ENCODE assay signal across 9 mouse cellular contexts in genomic region chr13:24641491-24642430, GRCm38 (mm10). TPM values are rescaled to one million over a fixed set of nuclear protein-coding genes. Genes with fewer than 3 reads are reported as not detected.
DNase-seq lines count a peak whose midpoint lies in the region; ATAC-seq lines count a peak whose summit lies in the region.
"Had no signal": no experiment of that assay in that cellular context is flagged by ENCODE, and none has a peak within 500 bp of the region (broad histone marks: within the 10 kb centered on the region; RNA-seq: fewer than 3 reads in every experiment).

No protein-coding gene starts in this region.

- DNase-seq in A20 (ENCODE audit: low read depth, low spot score) (peak; percentile 67), ES-CJ7 (ENCODE audit: low read depth, low spot score) (peak; percentile 14)
- DNase-seq in adrenal gland, adult 2 months, result no peak
- DNase-seq in kidney, adult 11 months, result no peak
- DNase-seq in right cerebral cortex, adult 2 months (ENCODE audit: low spot score in 2 of 2), result no peak
- no peak for DNase-seq in adrenal gland, postnatal 36 days

- H3K36me3 ChIP-seq in macrophage (ENCODE audit: inconsistent target), result no peaks in the 10 kb centered on the region
- H3K36me3 ChIP-seq: kidney, embryonic 15.5 days had no signal

- 11% methylated on average over 7 of the region's 7 CpGs for WGBS in macrophage (ENCODE audit: missing documents)

- H3K79me2 ChIP-seq in macrophage (ENCODE audit: inconsistent target), result no peaks in the 10 kb centered on the region

- no peak overlapping the region for H3K4me3 ChIP-seq in macrophage (ENCODE audit: inconsistent target)
- H3K4me3 ChIP-seq: kidney, embryonic 15.5 days had no signal

- H3K27ac ChIP-seq in macrophage, result peak overlapping the region; percentile 59
- H3K27ac ChIP-seq: kidney, embryonic 15.5 days had no signal

- peak; percentile 40 to 76 for ATAC-seq in hematopoietic stem cell, adult 5-6 weeks (replicated peaks in 1 of 2; ENCODE audit: insufficient read depth in 1 of 2, low FRiP score in 2 of 2, low TSS enrichment in 1 of 2, low read depth in 1 of 2, poor library complexity in 2 of 2, severe bottlenecking in 2 of 2)

RNA-seq across cellular contexts. Expression of gene Ripor2, which starts 59.8 kb away (rescaled TPM):
- total RNA-seq in hematopoietic stem cell, adult 5-6 weeks (2017), result 72.0 and 117 TPM in 2 replicates
- 10 to 100 TPM in 1 of 26 experiments, 1 to 10 TPM in 25; 1.1 to 11.6 (median 3.5) TPM for total RNA-seq in macrophage (2018; cell fraction: chromatin; rRNA removed)
- 1 to 10 TPM in 23 of 26 experiments, under 1 TPM in 3; 0.78 to 2.7 (median 1.5) TPM for total RNA-seq in macrophage (2018; cell fraction: cytosol; rRNA removed)
- 10 to 100 TPM in 1 of 26 experiments, 1 to 10 TPM in 25; 2.3 to 14.5 (median 5.0) TPM for total RNA-seq in macrophage (2018; cell fraction: nucleus; rRNA removed)
- 0.46 to 2.3 TPM (median 1.3 TPM) in 3 replicates for polyA plus RNA-seq in macrophage (2018)
- total RNA-seq in adrenal gland, adult 2 months (2021), result 1 to 10 TPM; 4.6 to 5.7 TPM
- polyA plus RNA-seq in adrenal gland, adult 2 months (2012; rRNA removed), result 0.92 and 2.3 TPM in 2 replicates
- total RNA-seq in adrenal gland, postnatal 36 days (2021), result 1 to 10 TPM; 2.6 to 4.2 TPM

Comparison
In these comparisons a context has a peak if more than half of its experiments do, and no peak if none do; other contexts are left out.
1. DNase-seq: peak in A20 (single experiment) and ES-CJ7 (single experiment); none in adrenal gland, adult 2 months (single experiment), kidney, adult 11 months (single experiment), right cerebral cortex, adult 2 months (0 of 2) and adrenal gland, postnatal 36 days (0 of 2).
2. RNA of gene Ripor2, which starts 59.8 kb away (total RNA-seq): 72.0 to 117 TPM in hematopoietic stem cell, adult 5-6 weeks; 4.6 to 5.7 TPM in adrenal gland, adult 2 months and 2.6 to 4.2 TPM in adrenal gland, postnatal 36 days; every median in the first group is over 10 times any median in the second.